Mouse (Mus musculus) spleen, embryonic (tissue): ENCODE data around the gene Olfr548-ps1.

Experiments used
- CTCF ChIA-PET: fragments of 350-600 bp; sonication (Branson Sonifier 250); formaldehyde crosslinking; loops from one replicate; lab custom pipeline; 2022; lab: Charles Lee

The Olfr548-ps1 gene

DNA sequence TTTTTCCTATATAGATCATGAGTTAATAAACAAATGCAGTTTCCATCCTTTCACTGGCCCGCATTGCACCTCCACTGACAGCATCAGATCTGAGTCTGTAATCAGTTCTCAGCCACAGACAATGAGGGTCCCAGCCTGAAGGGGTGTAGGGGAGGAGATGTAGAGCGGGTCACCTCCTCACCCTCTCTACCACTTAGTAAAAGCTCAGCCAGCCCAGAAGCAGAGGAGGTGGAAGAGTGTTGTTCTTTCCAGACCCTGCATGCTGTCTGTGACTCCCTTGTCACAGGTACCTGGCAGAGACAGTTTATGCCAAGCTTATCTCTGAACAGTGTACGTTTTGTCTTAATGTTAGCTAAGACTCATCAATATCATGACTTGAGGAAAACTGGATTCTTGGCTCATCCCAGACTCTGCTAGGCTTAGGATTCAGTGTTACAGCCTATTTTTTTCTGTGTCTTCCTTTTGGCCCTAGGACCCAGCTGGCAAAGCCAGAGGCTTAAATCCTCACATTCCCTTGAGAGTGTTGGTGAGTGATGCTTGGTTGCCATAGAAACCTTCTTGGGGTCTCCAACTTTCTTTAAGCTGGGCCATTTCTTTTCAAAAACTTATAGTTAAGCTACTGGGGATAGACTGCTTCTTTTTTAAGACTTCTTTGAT, 32.6 kb downstream of the Olfr548-ps1 start:
- CTCF ChIA-PET = no interaction called here

DNA sequence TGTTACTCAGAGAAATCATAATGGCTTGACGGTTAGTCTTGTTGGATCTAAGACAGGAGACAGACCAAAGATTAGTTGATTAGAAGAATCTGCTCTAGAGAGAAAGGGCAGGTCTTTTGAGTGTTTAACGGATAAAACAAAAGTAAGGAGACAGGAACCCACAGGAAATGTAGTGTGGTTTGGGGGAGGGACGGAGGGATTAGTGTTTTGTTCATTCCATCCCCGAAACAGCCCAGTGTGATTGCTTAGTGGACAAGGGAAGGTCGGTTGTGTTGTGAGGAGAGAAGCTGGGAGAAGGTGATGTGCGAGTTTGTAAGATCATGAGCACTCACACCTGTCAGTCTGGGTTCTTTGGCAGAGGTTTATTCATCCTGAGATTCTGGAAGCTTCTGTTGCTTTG, 35.3 kb downstream of the Olfr548-ps1 start:
- CTCF ChIA-PET = no interaction called here

DNA sequence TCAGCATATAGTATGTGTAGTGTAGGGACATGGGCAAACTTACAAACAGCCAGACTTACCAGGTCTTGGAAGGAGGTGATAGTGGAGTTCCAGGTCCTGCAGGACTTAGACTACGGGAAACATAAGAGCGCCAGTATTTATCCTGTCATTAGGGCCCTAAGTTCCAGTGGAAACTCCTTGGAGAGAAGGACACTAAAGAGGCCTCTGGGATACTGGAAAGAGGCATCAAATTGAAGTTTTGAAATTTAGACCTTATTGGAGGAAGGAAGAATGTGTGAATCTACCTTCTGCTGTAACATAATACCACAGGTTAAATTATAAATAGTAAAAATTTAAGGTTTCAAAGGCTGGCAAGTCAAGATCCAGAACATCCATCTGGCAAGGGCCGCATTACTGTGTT, 51.1 kb downstream of the Olfr548-ps1 start, which contains the start of gene Olfr551:
Olfr551 (minus strand) TSS at position 101 of the 400 bp plus-strand sequence.
- CTCF ChIA-PET = no interaction called here
